Comparison of ENCODE assay signal across 16 mouse cellular contexts in genomic region chr10:88795226-88795625, GRCm38 (mm10). TPM values are rescaled to one million over a fixed set of nuclear protein-coding genes. Genes with fewer than 3 reads are reported as not detected.
DNase-seq lines count a peak whose midpoint lies in the region; ATAC-seq lines count a peak whose summit lies in the region.
"Had no signal": no experiment of that assay in that cellular context is flagged by ENCODE, and none has a peak within 500 bp of the region (broad histone marks: within the 10 kb centered on the region; RNA-seq: fewer than 3 reads in every experiment).

No protein-coding gene starts in this region.

- ATAC-seq in megakaryocyte-erythroid progenitor cell, adult 5-6 weeks (replicated peaks; ENCODE audit: low FRiP score, low TSS enrichment, poor library complexity, severe bottlenecking): 0 out of 2 replicates have a peak, but pooled peaks have one; percentile 30
- ATAC-seq: forebrain, embryonic 13.5 days; forebrain, embryonic 15.5 days; forebrain, postnatal 0 days had no signal

- peak; percentile 83 for DNase-seq in heart, adult 11 months
- no peak for DNase-seq in heart, postnatal 14 days
- DNase-seq in brain, adult 2 months (ENCODE audit: low read depth, low spot score): peak; percentile 3
- DNase-seq in adrenal gland, postnatal 4 days (ENCODE audit: low spot score in 2 of 2): no peak
- DNase-seq: adrenal gland, adult 2 months; adrenal gland, postnatal 10 days; adrenal gland, postnatal 25 days; cerebellum, adult 11-12 months; cerebellum, adult 2 months; cerebellum, adult 9-10 months; cerebellum, postnatal 10 days; cerebellum, postnatal 25 days; forebrain, postnatal 0 days had no signal

- intact Hi-C loops in heart, postnatal 14 days (cut with DNase I): no loop called here

RNA-seq across cellular contexts. Expression of gene Utp20, which starts 31.4 kb away (rescaled TPM):
- total RNA-seq in heart, postnatal 14 days (2021): 10 to 100 TPM in 1 of 2 experiments, 1 to 10 TPM in 1; 8.3 to 11.8 TPM
- total RNA-seq in megakaryocyte-erythroid progenitor cell, adult 5-6 weeks (2014; fragmentation: Nextera tagmentation): 55.4 and 72.5 TPM in 2 replicates
- 45.1 and 53.7 TPM in 2 replicates for total RNA-seq in megakaryocyte-erythroid progenitor cell, adult 5-6 weeks (2017)
- total RNA-seq in adrenal gland, postnatal 4 days (2021): 10 to 100 TPM; 28.7 to 30.6 TPM

Comparison
In these comparisons a context has a peak if more than half of its experiments do, and no peak if none do; other contexts are left out.
1. DNase-seq: peak in heart, adult 11 months (single experiment) and brain, adult 2 months (single experiment); none in heart, postnatal 14 days (0 of 2) and adrenal gland, postnatal 4 days (0 of 2).